Mouse (Mus musculus): ENCODE data around the gene Uhrf1bp1. TPM values are rescaled to one million over a fixed set of nuclear protein-coding genes. Genes with fewer than 3 reads are reported as not detected.

The Uhrf1bp1 gene
- polyA plus RNA-seq, 2 experiments, result 8.0 to 13.5 TPM

- Histone ChIP-seq H3K4me3 (replicated peaks; ENCODE audit: low read length) (peak overlapping the region; percentile 95), H3K27ac (replicated peaks; ENCODE audit: low read depth, low read length) (peak overlapping the region; percentile 9; the same call in 1 of the 2 replicates), H3K4me2 (replicated peaks; ENCODE audit: low read depth, low read length, severe bottlenecking) (peak overlapping the region; percentile 88), H3K27me3 (ENCODE audit: control insufficient read depth, insufficient read depth, low read length) (no peaks in the 10 kb centered on the region), H3K36me3 (ENCODE audit: control insufficient read depth, insufficient read depth, low read length) (no peaks in the 10 kb centered on the region), H3K9me3 (ENCODE audit: control insufficient read depth, low read length) (no peaks in the 10 kb centered on the region), H3K4me1 (ENCODE audit: control insufficient read depth, insufficient read depth, low read length) (peaks cover 21% of the 10 kb centered on the region), H3K9ac (ENCODE audit: low read depth, low read length, severe bottlenecking) (peak overlapping the region; percentile 44; the same call in 1 of the 2 replicates)
- ATAC-seq (ENCODE audit: low FRiP score, low read depth) (no peak), DNase-seq (ENCODE audit: low spot score) (no peak)
- WGBS, result 47% methylated on average over 9 of the region's 9 CpGs
- no peak for TF ChIP-seq POLR2A (IDR thresholded peaks at IDR 0.05; ENCODE audit: borderline replicate concordance, extremely low read depth, insufficient read depth, insufficient read length)
Measured at GRCm38 (mm10) chr17:27821407-27822338, 34.6 kb upstream of the Uhrf1bp1 start.

GRCm38 (mm10) chr17:27823142-27823905 is 32.9 kb upstream of the Uhrf1bp1 start:
- no peak for ATAC-seq (ENCODE audit: low FRiP score, low read depth)
- Histone ChIP-seq H3K4me2 (replicated peaks; ENCODE audit: low read depth, low read length, severe bottlenecking) (no peak overlapping the region), H3K4me1 (ENCODE audit: control insufficient read depth, insufficient read depth, low read length) (peaks cover 22% of the 10 kb centered on the region), H3K9ac (ENCODE audit: low read depth, low read length, severe bottlenecking) (no peak overlapping the region), H3K27ac (replicated peaks; ENCODE audit: low read depth, low read length) (no peak overlapping the region), H3K27me3 (ENCODE audit: control insufficient read depth, insufficient read depth, low read length) (no peaks in the 10 kb centered on the region), H3K9me3 (ENCODE audit: control insufficient read depth, low read length) (no peaks in the 10 kb centered on the region), H3K4me3 (replicated peaks; ENCODE audit: low read length) (no peak overlapping the region), H3K36me3 (ENCODE audit: control insufficient read depth, insufficient read depth, low read length) (no peaks in the 10 kb centered on the region)
- DNase-seq (ENCODE audit: low spot score), result no peak
- TF ChIP-seq POLR2A (IDR thresholded peaks at IDR 0.05; ENCODE audit: borderline replicate concordance, extremely low read depth, insufficient read depth, insufficient read length), result no peak
- 81% methylated on average over 9 of the region's 9 CpGs for WGBS

GRCm38 (mm10) chr17:27824941-27825340 is 31.3 kb upstream of the Uhrf1bp1 start:
- DNase-seq (ENCODE audit: low spot score) (no peak), ATAC-seq (ENCODE audit: low FRiP score, low read depth) (no peak)
- Histone ChIP-seq H3K9ac (ENCODE audit: low read depth, low read length, severe bottlenecking) (no peak overlapping the region), H3K4me1 (ENCODE audit: control insufficient read depth, insufficient read depth, low read length) (peaks cover 11% of the 10 kb centered on the region), H3K36me3 (ENCODE audit: control insufficient read depth, insufficient read depth, low read length) (no peaks in the 10 kb centered on the region), H3K4me3 (replicated peaks; ENCODE audit: low read length) (no peak overlapping the region), H3K27ac (replicated peaks; ENCODE audit: low read depth, low read length) (no peak overlapping the region), H3K9me3 (ENCODE audit: control insufficient read depth, low read length) (no peaks in the 10 kb centered on the region), H3K4me2 (replicated peaks; ENCODE audit: low read depth, low read length, severe bottlenecking) (no peak overlapping the region), H3K27me3 (ENCODE audit: control insufficient read depth, insufficient read depth, low read length) (no peaks in the 10 kb centered on the region)
- WGBS, result 65% methylated on average over 1 of the region's 1 CpGs
- TF ChIP-seq POLR2A (IDR thresholded peaks at IDR 0.05; ENCODE audit: borderline replicate concordance, extremely low read depth, insufficient read depth, insufficient read length), result no peak

- ATAC-seq (ENCODE audit: low FRiP score, low read depth) (no peak), DNase-seq (ENCODE audit: low spot score) (no peak)
- H3K4me3 ChIP-seq (replicated peaks; ENCODE audit: low read length), result no peak overlapping the region
- H3K9me3 ChIP-seq (ENCODE audit: control insufficient read depth, low read length), result no peaks in the 10 kb centered on the region
- 39% methylated on average over 3 of the region's 3 CpGs for WGBS
- no peak for TF ChIP-seq POLR2A (IDR thresholded peaks at IDR 0.05; ENCODE audit: borderline replicate concordance, extremely low read depth, insufficient read depth, insufficient read length)
- no peak overlapping the region for H3K9ac ChIP-seq (ENCODE audit: low read depth, low read length, severe bottlenecking)
- H3K27me3 ChIP-seq (ENCODE audit: control insufficient read depth, insufficient read depth, low read length), result no peaks in the 10 kb centered on the region
- H3K4me1 ChIP-seq (ENCODE audit: control insufficient read depth, insufficient read depth, low read length), result peaks cover 11% of the 10 kb centered on the region
- H3K36me3 ChIP-seq (ENCODE audit: control insufficient read depth, insufficient read depth, low read length), result no peaks in the 10 kb centered on the region
- peak overlapping the region; percentile 45; the same call in 1 of the 2 replicates for H3K4me2 ChIP-seq (replicated peaks; ENCODE audit: low read depth, low read length, severe bottlenecking)
- no peak overlapping the region for H3K27ac ChIP-seq (replicated peaks; ENCODE audit: low read depth, low read length)
Measured at GRCm38 (mm10) chr17:27825539-27825938, 30.7 kb upstream of the Uhrf1bp1 start.

All from limb, embryonic 14.5 days (tissue).